Mouse (Mus musculus) spleen, adult 18-20 months (tissue): ENCODE measurements around the gene Gm20696.
A peak's percentile ranks its signal among the peaks of the same experiment; 100 is the strongest.

Experiments used
- DNase-seq, 2 experiments: peaks; one replicate each; pipeline ENCODE4 v3.0.0; 2022; ENCODE audit warnings: mixed read lengths in 2 of 2

Gm20696 gene

DNA sequence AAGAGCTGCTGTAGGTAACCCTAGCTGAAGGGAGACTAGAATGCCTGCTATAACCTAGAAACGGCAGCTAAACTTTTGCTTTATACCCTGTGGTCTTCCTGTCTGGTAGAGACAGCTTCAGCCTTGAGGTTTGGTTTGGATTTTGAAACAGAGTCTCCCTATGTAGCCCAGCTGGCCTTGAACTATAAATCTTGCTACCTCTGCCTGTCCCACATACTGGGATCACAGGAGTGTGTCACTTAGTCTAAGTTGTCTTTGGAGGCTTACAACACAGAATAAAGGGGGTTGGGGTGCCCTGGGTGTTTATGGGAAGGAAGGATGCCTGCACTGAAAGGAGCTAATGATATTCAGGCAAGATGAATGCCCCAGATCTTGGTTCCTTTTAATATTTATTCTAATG lies 113.8 kb downstream of the Gm20696 start:
- no peak for DNase-seq

DNA sequence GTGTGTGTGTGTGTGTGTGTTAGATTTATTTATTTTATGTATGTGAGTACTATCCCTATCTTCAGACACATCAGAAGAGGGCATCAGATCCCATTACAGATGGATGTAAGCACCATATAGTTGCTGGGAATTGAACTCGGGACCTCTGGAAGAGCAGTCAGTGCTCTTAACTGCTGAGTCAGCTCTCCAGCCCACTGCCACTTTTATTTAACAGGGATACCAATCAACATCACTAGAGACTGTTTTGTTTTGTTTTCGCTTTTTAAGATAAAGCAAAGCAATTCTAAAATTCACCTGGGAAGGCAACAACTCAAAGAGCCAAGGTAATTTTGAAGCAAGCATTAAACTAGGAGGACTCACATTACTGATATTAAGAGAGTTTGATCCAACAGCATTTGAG lies 120.2 kb downstream of the Gm20696 start:
- DNase-seq: no peak

DNA sequence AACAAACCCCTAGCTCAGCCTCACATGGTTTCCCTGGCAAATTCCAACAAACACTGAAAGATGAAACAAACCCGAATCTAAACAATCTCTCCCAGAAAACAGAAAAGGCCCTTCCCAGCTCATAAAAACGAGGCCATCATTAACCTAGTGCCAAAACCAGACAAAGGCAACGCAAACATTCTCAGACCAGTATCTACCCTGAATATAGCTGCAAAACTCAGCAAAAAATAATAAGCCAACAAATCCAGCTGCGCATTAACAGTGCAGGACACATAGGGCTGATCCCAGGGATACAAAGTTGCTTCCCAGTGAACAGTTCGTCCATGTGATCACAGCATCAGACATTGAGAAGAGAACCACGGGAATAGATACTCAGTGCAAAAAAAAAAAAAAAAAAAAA lies 121.2 kb downstream of the Gm20696 start:
- no peak for DNase-seq

DNA sequence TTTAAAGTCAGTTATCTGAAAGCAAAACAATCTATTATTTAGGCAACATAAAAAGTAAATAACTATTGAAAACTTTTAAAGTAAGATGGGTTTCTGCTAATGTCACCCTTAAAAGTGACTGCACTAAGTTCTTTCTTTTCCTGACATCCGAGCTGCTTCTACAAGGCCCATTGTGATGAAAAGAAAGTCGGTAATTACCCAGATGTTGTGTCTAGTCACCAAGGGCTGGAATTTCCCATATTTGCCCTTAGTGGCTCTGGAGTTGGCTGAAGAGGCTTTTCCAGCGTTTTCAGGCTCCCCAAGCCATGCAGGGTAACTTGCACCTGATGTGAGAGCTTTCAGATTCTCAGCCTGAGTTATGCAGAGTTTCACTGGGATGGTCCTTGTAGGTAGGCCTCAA lies 125.5 kb downstream of the Gm20696 start:
- no peak for DNase-seq

DNA sequence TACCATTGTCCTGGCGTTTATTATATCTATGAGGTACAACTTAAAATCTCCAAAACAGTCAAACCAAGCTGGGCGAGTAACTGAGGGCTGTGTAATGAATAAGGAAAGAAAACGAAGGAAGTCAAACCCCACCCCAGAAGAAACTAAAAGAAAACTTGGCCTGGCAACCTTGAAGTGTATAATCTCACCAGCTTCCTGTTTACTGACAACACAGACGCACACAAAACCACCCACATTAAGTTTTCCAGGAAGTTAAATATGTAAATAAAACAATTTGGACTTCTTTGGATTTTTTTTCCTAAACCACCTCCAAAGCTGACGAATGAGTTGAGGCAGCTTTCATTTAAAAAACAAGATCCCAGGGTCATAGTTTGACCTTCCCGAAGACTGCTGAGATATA lies 125.9 kb downstream of the Gm20696 start:
- no peak for DNase-seq

DNA sequence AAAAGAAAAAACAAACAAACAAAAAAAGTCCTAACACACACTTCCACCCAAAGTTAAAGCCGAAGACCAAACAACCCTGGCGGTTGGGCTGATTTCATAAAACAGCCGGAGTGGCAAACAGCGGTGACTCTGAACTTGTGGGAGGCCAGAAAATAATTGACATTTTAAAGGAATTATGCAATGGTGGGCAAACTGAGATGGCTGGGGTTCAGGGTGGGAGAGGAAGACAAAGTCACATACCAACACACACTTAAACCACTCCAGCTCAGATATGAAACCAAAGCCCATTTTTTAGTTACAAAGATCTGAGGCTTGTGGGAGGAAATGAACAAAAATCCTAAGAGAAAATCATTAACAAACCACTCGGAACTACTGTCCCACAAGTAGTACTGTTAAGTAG lies 126.5 kb downstream of the Gm20696 start:
- DNase-seq: no peak

DNA sequence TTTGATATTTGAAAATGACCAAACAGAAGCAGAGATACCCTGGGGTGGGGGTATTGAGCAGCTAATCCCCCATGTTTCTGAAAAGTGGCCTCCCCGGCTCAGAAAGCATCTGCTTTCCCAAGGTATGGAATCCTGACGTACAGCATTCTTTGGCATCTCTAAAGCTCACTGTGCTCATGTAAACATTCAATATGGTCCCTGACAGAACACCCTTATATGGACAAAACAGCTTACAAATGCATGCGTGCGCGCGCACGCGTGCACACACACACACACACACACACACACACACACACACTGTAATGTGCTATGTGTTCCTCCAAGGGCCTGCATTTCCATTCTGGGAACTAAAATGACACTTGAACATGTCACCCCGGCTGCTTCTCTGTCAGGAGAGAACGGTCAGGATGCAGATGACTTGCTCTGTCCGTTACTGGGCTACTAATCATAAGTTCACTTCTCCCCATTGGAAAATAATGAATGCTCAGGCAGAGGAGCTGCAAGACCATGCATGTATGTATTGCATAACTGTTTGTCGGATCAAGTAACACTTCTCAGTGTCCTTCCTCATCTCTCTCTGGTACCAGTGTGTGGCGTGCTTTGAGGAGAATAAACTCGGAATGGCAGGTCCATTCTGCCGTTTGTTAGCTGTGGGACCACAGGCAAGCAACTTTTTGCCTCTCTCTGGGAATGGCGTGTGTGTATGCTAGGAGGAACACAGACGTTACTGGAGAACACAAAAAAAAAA lies 128.2 kb downstream of the Gm20696 start:
- DNase-seq: no peak

DNA sequence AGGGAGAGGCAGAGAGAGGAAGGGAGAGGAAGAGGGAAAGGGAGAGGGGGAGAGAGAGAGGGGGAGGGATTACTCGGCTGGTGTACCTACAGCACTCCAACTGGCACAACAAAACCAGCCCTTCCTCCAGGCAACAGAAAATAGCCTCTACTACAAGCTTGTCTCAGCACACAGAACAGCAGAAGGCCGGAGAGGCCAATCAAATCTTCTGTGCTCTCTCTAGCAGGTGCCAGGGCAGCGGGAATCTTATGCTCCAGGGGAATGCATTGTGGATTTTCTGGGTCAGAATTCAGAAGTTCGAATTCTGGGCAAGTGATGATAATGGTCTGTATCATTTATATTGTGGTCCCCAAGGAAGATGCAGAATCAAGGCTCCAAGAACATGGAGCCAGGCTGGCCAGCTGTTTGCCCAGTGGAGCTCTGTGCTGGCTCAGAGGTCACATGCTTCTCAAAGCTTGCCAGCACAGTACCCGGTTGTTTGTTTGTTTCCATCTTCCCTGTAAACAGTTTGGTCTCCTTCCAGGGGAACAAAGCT lies 132.3 kb downstream of the Gm20696 start:
- DNase-seq: no peak

DNA sequence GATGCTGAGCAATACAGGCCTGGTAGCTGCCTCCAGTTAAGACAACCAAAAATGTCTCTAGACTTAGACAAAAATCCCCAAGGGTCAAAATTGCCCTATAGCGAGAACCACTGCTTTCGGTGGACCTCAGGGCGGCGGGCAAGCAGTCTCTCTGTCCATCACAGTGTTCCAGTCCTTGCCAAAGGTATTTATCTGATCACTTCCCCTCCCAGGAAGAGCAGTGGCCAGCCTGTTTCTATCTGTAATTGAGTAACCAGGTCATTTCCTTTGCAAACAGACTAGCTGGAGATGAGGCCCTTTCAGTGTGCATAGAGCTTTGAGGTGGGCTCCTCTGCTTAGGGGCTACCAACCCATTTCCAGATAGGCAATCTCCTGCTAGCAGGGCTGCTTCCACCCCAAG lies 134.1 kb downstream of the Gm20696 start:
- no peak for DNase-seq

DNA sequence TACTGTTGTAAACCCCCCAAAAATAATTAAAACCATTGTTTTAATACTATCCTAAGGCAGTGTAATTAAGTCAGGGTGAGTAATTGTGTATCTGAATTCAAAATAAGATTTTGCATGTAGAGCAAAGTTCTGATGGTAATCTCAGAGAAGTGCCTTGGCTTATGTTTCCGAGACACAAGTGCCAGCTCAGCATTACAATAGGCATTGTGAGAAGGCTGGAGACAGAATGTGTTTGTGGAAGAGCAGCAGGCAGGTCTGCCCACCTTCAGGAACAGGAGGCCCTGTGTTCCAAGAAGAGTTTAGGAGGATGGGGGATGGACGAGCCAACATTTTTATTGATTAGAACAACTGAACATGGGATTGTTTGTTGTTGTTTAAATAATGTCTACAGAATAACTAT lies 137.6 kb downstream of the Gm20696 start:
- no peak for DNase-seq

DNA sequence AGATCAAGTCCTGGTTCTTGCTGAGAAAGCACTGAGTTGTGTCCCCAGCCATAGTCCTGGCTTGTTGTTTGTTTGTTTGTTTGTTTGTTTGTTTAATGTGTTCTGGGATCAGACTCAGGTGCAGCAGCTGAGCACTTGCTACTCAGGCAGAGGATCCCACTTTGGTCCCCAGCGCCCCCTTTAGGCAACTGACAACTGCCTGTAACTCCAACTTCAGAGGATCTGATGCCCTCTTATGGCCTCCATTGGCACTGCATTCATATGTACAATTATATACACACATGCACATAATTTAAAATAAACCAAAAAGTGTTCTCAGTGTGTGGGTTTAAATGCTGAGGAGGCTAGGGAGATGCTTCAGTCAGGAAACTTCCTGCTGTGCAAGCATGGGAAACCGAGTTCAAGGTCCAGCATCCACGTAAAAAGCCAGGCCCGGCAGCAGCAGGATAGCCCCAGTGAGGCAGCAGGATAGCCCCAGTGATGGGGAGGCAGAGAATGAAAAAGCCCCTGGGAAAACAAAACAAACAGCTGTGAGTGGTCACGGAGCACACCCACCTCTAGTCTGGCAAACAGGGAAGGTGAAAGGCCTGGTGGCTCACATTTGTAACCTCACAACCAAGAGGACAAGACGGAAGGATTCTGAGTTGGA lies 139.0 kb downstream of the Gm20696 start:
- DNase-seq: no peak

DNA sequence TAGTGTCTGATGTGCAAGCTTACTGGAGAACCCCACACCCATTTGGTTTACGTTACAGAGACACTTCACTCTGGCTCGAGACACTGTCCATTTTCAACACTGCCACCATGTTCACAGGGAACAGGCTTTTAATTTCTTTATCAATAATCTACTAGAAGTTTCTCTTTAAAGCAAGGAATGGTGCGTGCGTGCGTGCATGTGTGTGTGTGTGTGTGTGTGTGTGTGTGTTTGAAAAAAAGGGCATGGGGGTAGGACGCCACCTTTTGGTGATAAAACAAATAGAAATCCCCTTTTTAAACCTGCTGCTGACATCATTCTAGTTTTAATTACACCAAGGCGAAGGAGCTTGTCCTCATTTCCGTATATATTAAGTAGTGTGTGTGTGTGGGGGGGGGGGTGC lies 141.2 kb downstream of the Gm20696 start:
- no peak for DNase-seq

DNA sequence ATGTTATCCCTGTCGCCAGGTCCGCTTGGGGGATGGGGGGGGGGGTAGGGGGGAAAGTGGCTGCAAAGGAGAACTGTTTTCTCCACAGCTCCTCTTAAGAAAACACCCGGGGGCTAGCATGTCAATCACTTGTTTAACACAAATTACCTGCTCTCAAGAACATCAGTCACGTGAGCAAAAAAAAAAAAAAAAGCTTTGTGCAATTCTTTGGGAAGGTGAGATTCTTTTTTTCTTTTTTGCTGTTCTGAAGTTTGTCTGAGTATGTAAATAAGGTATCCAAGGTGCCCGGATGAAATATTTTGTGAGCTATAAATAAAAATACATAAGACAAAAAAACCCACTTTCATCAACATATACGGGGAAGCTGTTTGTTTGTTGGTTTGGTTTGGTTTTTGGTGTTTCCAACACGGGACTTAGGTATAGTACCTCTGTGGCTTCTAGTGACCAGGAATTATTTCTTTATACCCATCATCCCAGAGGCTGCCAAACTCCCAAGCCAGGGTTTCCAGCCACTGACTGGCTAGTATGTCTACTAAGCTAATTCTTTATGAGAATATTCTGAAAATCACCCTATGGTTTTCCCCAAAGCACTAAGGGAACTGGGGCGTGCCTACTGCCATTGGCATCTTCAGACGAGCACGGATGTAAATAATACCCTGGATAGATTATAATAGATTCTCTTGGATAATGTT lies 142.8 kb downstream of the Gm20696 start:
- no peak for DNase-seq

DNA sequence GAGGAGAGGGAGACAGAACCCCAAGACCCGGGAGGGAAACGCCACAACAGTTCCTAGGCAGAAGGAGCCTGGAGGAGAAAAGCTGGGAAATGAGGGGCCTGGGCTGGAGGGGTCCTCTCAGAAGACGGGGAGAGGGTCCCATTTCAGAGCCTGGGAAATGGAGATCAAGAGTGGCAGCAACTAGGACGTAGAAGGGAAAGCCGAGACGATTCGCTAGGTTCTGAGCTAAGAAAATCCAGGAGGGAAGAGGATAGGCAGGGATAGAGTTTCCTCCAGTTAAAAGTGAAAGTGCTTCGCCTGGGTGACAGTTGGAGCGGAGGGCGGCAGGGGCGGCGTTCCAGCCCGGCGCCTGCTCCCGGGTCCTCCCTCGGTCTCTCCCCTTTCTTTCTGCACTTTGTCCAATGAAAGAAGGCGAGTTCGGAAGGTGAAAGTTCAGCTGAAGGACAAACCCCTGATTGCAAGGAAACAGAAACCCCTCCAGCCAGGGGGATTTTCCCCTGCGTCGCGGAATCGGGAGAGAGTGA lies 143.4 kb downstream of the Gm20696 start:
- DNase-seq: peak; percentile 10 to 35

DNA sequence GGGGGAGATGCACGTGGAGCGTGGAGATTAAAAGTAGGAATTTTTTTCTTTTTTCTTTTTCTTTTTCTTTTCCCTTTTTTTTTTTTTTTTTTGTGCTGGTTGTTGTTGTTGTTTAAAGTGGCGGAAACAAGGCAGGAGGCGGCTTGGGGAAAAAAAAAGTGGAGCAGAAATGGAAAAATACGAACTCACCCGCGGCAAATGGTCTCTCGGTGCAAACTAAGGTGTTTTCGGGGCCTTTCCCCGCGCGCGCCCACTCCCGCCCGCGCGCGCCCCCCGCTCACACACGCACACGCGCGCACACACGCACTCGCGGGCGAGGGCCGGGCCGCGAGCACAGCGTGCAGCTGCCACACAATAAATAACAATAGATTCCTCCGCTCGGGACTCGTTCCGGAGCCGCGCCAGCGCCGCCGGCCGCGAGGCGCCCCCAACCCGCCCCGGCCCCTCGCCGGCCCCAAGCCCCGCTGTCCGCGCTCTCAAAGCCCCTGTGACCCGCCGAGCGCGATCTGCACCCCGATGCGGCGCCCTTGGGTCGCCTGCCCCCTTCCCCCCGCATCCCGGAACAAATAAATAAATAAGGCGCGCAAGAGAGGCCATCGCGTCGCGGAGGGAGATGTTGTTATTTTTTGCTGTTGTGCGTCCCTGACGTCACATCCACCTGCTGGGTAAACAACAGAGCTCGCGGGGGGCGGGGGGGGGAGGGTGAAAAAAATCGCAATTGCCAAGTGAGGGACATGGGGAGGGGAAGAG lies 144.1 kb downstream of the Gm20696 start, which contains the start of gene Foxp1:
Foxp1 (minus strand) TSS at position 363 of the 750 bp plus-strand sequence.
- DNase-seq: peak; percentile 21 to 34

DNA sequence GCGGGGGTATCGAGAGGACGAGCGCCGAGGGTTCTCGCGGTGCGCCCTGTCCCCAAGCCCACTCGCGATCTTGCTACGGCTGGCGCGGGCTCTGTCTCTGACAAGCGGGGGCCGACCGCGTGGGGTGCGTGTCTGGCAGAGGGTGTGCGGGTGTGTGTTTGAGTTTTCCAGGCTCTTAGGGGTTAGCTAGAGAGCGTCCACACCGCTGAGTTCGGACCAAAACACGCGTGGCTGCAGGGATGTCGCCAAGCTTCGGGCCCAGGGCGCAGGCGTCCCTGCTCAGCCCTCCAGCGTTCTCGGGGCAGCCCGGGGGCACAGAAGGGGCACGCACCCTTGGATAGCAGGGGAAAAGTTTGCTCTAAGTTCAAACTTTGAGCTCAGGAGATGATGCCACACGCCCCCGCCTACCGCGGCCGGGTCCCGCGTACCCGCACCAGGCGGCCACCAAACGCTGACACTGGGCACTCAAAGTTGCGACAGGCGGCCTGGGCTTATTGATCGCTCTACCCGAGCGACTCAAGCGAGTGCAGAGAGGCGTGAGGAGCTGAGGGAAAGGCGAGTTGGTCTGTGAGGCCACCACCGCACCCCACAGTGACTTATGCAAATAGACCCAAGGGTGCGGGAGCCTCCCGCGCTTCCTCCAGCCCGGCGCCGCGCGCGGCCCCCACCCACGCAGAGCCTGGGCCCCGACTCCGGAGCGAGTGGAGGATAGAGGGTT lies 144.8 kb downstream of the Gm20696 start:
- DNase-seq: peak; percentile 14 to 43

DNA sequence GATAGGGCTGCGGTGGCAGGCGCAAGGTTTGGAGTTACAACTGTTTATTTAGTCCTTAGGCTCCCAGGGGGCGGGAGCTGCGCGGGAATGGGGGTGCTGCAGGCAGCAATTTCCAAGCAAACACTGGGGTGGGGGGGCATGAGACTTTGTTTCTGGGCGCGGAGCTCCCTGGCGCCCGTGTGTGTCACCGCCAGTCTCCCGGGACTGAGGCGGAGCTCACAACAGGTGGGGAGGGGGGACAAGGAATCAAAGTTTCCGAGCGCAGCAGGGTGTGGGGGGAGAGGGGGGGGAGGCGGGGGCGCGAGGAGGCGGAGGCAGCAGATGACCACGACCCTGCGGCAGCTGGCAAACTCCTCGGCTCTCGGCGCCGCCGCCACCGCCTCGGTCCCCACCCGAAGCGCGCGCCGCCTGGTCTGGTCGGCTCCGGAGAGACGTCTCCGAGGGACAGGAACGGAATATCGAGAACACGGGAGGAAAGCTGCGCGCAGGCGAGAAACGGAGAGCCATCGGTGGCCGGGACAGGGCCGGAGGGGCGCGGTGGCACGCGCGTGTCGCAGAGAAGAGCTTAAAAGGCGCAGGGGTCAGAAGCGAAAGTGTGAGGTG lies 145.5 kb downstream of the Gm20696 start:
- DNase-seq: peak; percentile 27 to 46

DNA sequence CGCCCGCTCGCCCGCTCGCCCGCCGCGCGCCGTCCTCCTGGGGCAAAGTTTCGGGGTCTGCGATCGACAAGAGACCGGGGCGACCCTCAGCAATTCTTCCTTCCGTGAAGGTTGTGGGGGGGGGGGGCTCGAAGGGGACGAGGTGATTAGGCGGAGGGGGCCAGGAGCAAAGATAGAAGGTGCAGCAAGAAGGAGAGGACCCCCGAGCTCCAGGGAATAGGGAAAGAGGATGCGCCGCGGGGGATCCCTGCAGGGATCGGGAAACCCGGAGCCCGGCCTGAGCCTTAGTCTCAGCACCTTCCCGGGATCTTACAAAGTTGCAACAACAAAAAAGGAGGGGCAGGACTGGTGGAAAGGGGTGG lies 145.9 kb downstream of the Gm20696 start:
- DNase-seq: no peak

DNA sequence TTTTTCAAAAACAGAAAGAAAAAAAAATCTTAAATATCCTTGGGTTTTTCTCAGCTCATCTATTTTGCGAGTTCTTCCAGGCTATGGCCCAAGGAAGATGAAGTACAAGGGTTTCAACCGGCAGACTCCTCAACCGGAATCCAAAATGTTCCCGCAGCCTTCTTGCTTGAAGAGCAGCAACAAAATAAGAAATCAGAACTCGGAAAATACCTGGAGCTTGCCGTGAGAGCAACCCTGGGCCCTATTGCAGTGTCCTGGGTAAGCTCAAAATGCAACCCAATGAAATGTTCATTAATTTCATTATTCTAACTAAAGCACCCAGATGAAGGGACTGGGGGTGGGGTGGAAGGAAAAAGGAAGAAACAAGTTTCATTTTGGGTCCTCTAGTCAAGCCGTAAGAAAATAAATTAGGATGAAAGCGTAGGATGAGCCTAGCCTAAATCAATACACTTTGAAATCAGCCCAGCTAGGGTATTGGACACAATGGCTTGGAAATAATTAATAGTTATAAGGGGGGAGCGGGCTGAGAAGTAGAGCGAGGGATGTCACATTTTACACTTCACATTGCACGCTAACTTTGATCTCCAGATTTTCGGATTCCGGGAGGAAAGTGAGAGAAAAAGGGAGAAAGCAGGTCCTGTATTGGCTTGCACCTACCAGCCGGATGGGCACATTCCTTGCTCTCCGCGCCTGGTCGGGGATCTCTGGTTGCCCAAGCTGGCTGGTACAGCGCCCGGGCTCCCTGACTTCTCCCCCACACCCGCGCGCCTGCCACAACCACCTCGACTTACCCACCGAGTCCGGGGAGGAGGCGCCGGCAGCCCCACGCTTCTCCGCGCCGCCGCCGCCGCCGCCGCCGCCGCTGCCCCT lies 146.6 kb downstream of the Gm20696 start:
- DNase-seq: peak; percentile 9 to 21

DNA sequence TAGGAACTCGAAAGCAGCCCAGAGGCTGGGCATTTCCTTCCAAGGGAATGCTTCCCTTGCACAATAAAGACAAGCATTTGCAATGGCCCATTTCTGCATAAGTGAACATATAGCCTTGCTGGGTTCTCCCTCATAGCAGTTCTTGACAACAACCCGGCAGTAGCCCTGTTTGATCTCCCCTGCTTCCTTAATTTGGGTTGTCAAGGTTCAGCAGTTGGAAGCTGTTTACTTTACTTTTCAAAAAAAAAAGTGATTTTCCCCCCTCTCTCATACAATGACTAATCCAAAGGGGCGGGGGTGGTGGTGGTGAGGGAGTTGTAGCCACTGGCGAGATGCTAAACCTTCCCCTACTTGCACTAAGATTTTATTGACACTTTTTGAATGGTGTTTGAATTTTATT lies 147.5 kb downstream of the Gm20696 start:
- DNase-seq: no peak
